15 mouse cellular contexts compared by ENCODE assay signal in genomic region chr13:46469536-46469935, GRCm38 (mm10). TPM values are rescaled to one million over a fixed set of nuclear protein-coding genes. Genes with fewer than 3 reads are reported as not detected.
A peak's percentile ranks its signal among the peaks of the same experiment; 100 is the strongest.
DNase-seq lines count a peak whose midpoint lies in the region.
"Had no signal": no experiment of that assay in that cellular context is flagged by ENCODE, and none has a peak within 500 bp of the region (broad histone marks: within the 10 kb centered on the region; RNA-seq: fewer than 3 reads in every experiment).

No protein-coding gene starts in this region.

- intact Hi-C loops in heart, postnatal 36 days (cut with DNase I): no loop called here

- DNase-seq in heart, adult 11 months: peak; percentile 44
- DNase-seq in heart, postnatal 36 days: no peak
- DNase-seq in right cerebral cortex, adult 18-20 months: peak; percentile 34
- DNase-seq in right cerebral cortex, postnatal 36 days (ENCODE audit: low spot score in 2 of 2): no peak
- no peak for DNase-seq in lung, postnatal 25 days (ENCODE audit: low spot score)
- DNase-seq: adrenal gland, adult 2 months; adrenal gland, postnatal 10 days; adrenal gland, postnatal 25 days; cerebellum, adult 11-12 months; cerebellum, adult 2 months; cerebellum, adult 9-10 months; cerebellum, postnatal 10 days; cerebellum, postnatal 25 days; forebrain, postnatal 0 days had no signal

RNA-seq across cellular contexts. Expression of gene Cap2, which starts 32.1 kb away (rescaled TPM):
- 100 to 1,000 TPM; 141 to 147 TPM for total RNA-seq in heart, postnatal 36 days (2021)

RNA-seq across cellular contexts. Expression of gene Rbm24, which starts 51.3 kb away (rescaled TPM):
- 100 to 1,000 TPM; 181 to 191 TPM for total RNA-seq in heart, postnatal 36 days (2021)
- total RNA-seq: MEL had no signal

Comparison
In these comparisons a context has a peak if more than half of its experiments do, and no peak if none do; other contexts are left out.
1. DNase-seq: peak in heart, adult 11 months (single experiment) and right cerebral cortex, adult 18-20 months (single experiment); none in heart, postnatal 36 days (0 of 2), right cerebral cortex, postnatal 36 days (0 of 2) and lung, postnatal 25 days (single experiment).